Mouse (Mus musculus) heart, adult 2 months (tissue): ENCODE measurements at regions not wholly inside any gene's neighbourhood (a gene's known extent, or its start where the extent isn't known, plus 50 kb on each side); places are given as distances from the start of the nearest gene placed in this dataset.

Experiments
- DNase-seq, 2 experiments: peaks; one replicate each; pipeline ENCODE4 v3.0.0; 2021
- H3K27ac ChIP-seq: fragments of 200-600 bp; 2 replicates; pipeline ENCODE4 v1.8.1; 2022
- H3K27me3 ChIP-seq: fragments of 200-500 bp; 2 replicates; pipeline ENCODE4 v1.6.1; 2012; ENCODE audit warnings: mild to moderate bottlenecking, low read length, inconsistent platforms, mixed read lengths; ENCODE audit not compliant: control insufficient read depth, insufficient read depth
- H3K36me3 ChIP-seq: fragments of 200-500 bp; 2 replicates; pipeline ENCODE4 v1.6.1; 2012; ENCODE audit warnings: low read length, inconsistent platforms; ENCODE audit not compliant: control insufficient read depth, insufficient read depth
- H3K4me1 ChIP-seq: fragments of 200-500 bp; 2 replicates; pipeline ENCODE4 v1.6.1; 2011; ENCODE audit warnings: low read length; ENCODE audit not compliant: control insufficient read depth, insufficient read depth
- H3K4me3 ChIP-seq: fragments of 200-600 bp; 2 replicates; pipeline ENCODE4 v1.8.1; 2022
- H3K79me2 ChIP-seq: fragments of 200-500 bp; replicated peaks from 2 replicates; pipeline ENCODE4 v1.6.1; 2012; ENCODE audit warnings: mild to moderate bottlenecking, inconsistent platforms, low read length, moderate library complexity, mixed read lengths; ENCODE audit not compliant: control insufficient read depth, insufficient read depth
- H3K9ac ChIP-seq: fragments of 200-500 bp; 2 replicates; pipeline ENCODE4 v1.6.1; 2012; ENCODE audit warnings: low read depth, mild to moderate bottlenecking, control low read depth, inconsistent platforms, low read length, mixed read lengths
- CTCF ChIP-seq: fragments of 200-600 bp; IDR thresholded peaks from 2 replicates; pipeline ENCODE4 v1.8.1; 2022; ENCODE audit warnings: antibody characterized with exemption, mild to moderate bottlenecking, moderate library complexity
- EP300 ChIP-seq: fragments of 200-500 bp; IDR thresholded peaks from 2 replicates; pipeline ENCODE4 v1.6.1; 2011; ENCODE audit warnings: low read depth, low read length, control low read depth; ENCODE audit not compliant: insufficient read depth
- POLR2A ChIP-seq: fragments of 200-500 bp; IDR thresholded peaks from 2 replicates; pipeline ENCODE4 v1.6.1; 2011; ENCODE audit warnings: mild to moderate bottlenecking, low read depth, low read length, control low read depth; ENCODE audit not compliant: insufficient read depth
- WGBS: fragments of 180-500 bp; shearing (Covaris S2); methylation state at CpG from one replicate; pipeline ENCODE4 v1.1.7; 2018; 5-methylcytosine and 5-hydroxymethylcytosine counted together
- intact Hi-C: fragments of 180-260 bp; cut with DNase I; formaldehyde crosslinking; loops from one replicate; pipeline ENCODE4 v1.15.1; 2025

DNA sequence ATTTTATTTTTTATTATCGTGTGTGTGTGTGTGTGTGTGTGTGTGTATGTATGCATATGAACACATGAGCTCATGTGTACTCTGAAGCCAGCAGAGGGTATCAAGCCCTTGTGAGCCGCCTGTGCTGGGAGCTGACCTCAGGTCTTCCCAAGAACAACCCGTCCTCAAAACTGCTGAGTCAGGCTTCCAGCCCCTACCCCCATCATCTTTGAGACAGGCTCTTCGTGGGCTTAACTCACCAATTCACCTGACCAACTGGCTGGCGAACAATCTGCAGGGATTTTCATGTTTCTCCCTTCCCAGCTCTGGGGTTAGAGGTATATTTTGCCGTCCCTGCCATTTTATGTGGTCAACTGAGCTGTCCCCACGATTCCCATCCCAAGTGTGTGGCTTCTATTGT is 107.7 kb upstream of the Ubr2 start:
- 74% methylated on average over 7 of the region's 7 CpGs for WGBS
- Histone ChIP-seq H3K79me2 (no peaks in the 10 kb centered on the region), H3K4me1 (no peaks in the 10 kb centered on the region), H3K27me3 (no peaks in the 10 kb centered on the region), H3K9ac (no peak overlapping the region), H3K27ac (no peak overlapping the region), H3K36me3 (no peaks in the 10 kb centered on the region), H3K4me3 (no peak overlapping the region)
- DNase-seq, result no peak
- intact Hi-C loops, result no loop called here
- no peak for TF ChIP-seq POLR2A
- TF ChIP-seq CTCF, result no peak
- TF ChIP-seq EP300, result no peak

DNA sequence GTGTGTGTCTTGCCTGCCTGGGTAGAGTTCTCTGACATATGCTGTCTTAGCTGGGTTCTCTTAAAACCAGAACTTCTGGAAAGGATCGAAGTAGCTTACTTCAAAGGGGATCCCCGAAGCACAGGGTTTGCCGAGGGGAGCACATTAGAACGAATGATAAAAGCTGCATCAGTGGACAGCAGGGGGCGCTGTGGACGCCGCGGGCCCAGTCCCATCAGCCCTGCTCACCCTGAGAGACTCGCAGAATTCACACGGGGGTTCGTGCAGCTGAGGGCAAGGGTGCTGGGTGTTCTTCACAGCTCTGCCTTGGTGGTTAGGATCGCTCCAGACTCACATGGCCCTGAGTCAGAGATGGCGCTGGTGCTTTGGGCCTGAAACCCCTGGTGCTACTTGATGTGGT is 105.4 kb upstream of the Ubr2 start:
- intact Hi-C loops, result no loop called here
- DNase-seq, result peak; percentile 10 to 45
- no peak overlapping the region for H3K27ac ChIP-seq
- TF ChIP-seq EP300 (no peak), CTCF (peak; percentile 61)
- no peaks in the 10 kb centered on the region for H3K36me3 ChIP-seq
- H3K4me1 ChIP-seq, result no peaks in the 10 kb centered on the region
- H3K9ac ChIP-seq, result no peak overlapping the region
- H3K79me2 ChIP-seq, result no peaks in the 10 kb centered on the region
- H3K4me3 ChIP-seq, result no peak overlapping the region
- H3K27me3 ChIP-seq, result no peaks in the 10 kb centered on the region
- 42% methylated on average over 13 of the region's 13 CpGs for WGBS

DNA sequence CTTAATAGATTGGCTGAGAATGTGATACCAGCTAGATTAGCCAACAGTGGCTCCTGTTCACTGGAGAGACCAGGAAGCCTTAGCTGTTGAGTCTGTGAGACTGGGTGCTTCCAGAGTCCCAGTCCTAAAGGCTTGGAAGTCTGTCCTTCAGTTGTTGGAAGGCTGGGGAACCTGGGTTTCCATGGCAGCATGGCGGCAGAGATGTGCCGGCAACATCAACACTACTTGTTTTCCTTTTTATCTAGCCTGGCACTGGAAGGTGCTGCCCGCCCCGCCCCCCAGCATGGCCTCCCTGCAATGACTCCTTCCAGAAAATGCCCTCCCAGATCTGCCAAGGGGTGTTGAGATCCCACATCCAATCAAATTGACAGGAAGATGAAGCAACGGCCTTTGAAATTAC is 104.8 kb upstream of the Ubr2 start:
- no peak overlapping the region for H3K4me3 ChIP-seq
- no peaks in the 10 kb centered on the region for H3K4me1 ChIP-seq
- H3K27me3 ChIP-seq, result no peaks in the 10 kb centered on the region
- 80% methylated on average over 5 of the region's 5 CpGs for WGBS
- no peaks in the 10 kb centered on the region for H3K36me3 ChIP-seq
- intact Hi-C loops, result no loop called here
- no peak for TF ChIP-seq EP300
- no peak for TF ChIP-seq CTCF
- TF ChIP-seq POLR2A, result no peak
- no peak overlapping the region for H3K9ac ChIP-seq
- no peaks in the 10 kb centered on the region for H3K79me2 ChIP-seq
- H3K27ac ChIP-seq, result no peak overlapping the region
- no peak for DNase-seq

GRCm38 (mm10) chr17:47114736-47115135 is 104.4 kb upstream of the Ubr2 start:
- no peak for TF ChIP-seq CTCF
- TF ChIP-seq EP300, result no peak
- no peak for TF ChIP-seq POLR2A
- no peak overlapping the region for H3K9ac ChIP-seq
- H3K4me3 ChIP-seq, result no peak overlapping the region
- H3K79me2 ChIP-seq, result no peaks in the 10 kb centered on the region
- H3K36me3 ChIP-seq, result no peaks in the 10 kb centered on the region
- intact Hi-C loops, result no loop called here
- no peaks in the 10 kb centered on the region for H3K27me3 ChIP-seq
- H3K27ac ChIP-seq, result no peak overlapping the region
- no peak for DNase-seq
- WGBS, result 92% methylated on average over 7 of the region's 7 CpGs
- H3K4me1 ChIP-seq, result no peaks in the 10 kb centered on the region

- 83% methylated on average over 16 of the region's 16 CpGs for WGBS
- Histone ChIP-seq H3K36me3 (no peaks in the 10 kb centered on the region), H3K27ac (no peak overlapping the region), H3K4me1 (no peaks in the 10 kb centered on the region), H3K79me2 (no peaks in the 10 kb centered on the region), H3K27me3 (no peaks in the 10 kb centered on the region), H3K9ac (no peak overlapping the region), H3K4me3 (no peak overlapping the region)
- TF ChIP-seq EP300, result no peak
- peak; percentile 57 for TF ChIP-seq CTCF
- intact Hi-C loops, result no loop called here
- peak in 1 of 2 experiments; percentile 51 for DNase-seq
These were observed 102.3 kb upstream of the Ubr2 start for GRCm38 (mm10) chr17:47112556-47113225.

DNA sequence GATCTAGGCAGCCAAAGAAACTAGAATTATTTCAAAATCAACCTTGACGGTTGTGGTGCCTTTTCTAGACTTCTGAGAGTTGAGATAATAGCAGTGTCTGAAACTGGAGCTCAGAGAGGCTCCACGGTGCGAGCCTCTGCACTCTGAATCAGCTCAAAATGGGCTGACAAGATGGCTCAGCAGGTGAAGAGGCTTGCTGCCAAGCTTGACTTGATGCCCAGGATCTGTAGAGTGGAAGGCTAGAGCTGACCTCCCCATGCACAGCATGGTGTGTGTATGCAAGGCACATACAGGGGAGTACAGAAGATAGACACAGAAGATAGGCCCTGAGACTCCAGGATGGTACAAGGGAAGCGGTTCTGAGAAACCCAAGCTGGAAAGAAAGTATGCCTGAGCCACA is 100.5 kb upstream of the Ubr2 start:
- no peak for DNase-seq
- no peaks in the 10 kb centered on the region for H3K36me3 ChIP-seq
- H3K27me3 ChIP-seq, result no peaks in the 10 kb centered on the region
- no peak overlapping the region for H3K9ac ChIP-seq
- no peak overlapping the region for H3K4me3 ChIP-seq
- no peaks in the 10 kb centered on the region for H3K4me1 ChIP-seq
- H3K27ac ChIP-seq, result no peak overlapping the region
- no peaks in the 10 kb centered on the region for H3K79me2 ChIP-seq
- 92% methylated on average over 4 of the region's 4 CpGs for WGBS
- intact Hi-C loops, result no loop called here
- TF ChIP-seq POLR2A (no peak), EP300 (no peak), CTCF (no peak)
